Mouse (Mus musculus) heart, postnatal 4 days (tissue): Measurements from ENCODE around the gene Trub1. TPM values are rescaled to one million over a fixed set of nuclear protein-coding genes. Genes with fewer than 3 reads are reported as not detected.

ENCODE experiments used
- total RNA-seq, 2 experiments: library from RNA; stranded (reverse); gene quantifications; 2 replicates each; pipeline ENCODE4 v1.2.3; 2021

Trub1 gene
- total RNA-seq, 2 experiments from 2014 or later = 6.4 to 7.6 TPM

Other genes starting within 250 kb of the Trub1 start
- gene Ablim1, start 138.0 kb upstream of the Trub1 start, total RNA-seq = 100 to 1,000 TPM; 312 to 353 TPM
- gene Fam160b1, start 92.2 kb upstream of the Trub1 start, total RNA-seq = 10 to 100 TPM; 18.6 to 19.4 TPM
- gene Atrnl1, start 158.1 kb downstream of the Trub1 start, total RNA-seq = 10 to 100 TPM; 24.9 to 25.6 TPM